9 mouse cellular contexts compared by ENCODE assay signal in genomic region chr9:62549809-62550208, GRCm38 (mm10). TPM values are rescaled to one million over a fixed set of nuclear protein-coding genes. Genes with fewer than 3 reads are reported as not detected.
A peak's percentile ranks its signal among the peaks of the same experiment; 100 is the strongest.
DNase-seq lines count a peak whose midpoint lies in the region; ATAC-seq lines count a peak whose summit lies in the region.
"Had no signal": no experiment of that assay in that cellular context is flagged by ENCODE, and none has a peak within 500 bp of the region (broad histone marks: within the 10 kb centered on the region; RNA-seq: fewer than 3 reads in every experiment).

No protein-coding gene starts in this region.

- H3K36me3 ChIP-seq in limb, embryonic 11.5 days (ENCODE audit: control insufficient read depth, insufficient read depth, low read length): no peaks in the 10 kb centered on the region
- no peaks in the 10 kb centered on the region for H3K36me3 ChIP-seq in splenic B cell, adult 2 months (ENCODE audit: control insufficient read depth, insufficient read depth, low read length, poor library complexity, severe bottlenecking)
- H3K36me3 ChIP-seq: stomach, embryonic 15.5 days had no signal

- no peak overlapping the region for H3K27ac ChIP-seq in limb, embryonic 11.5 days (replicated peaks; ENCODE audit: low read depth, low read length)
- H3K27ac ChIP-seq: stomach, embryonic 15.5 days had no signal

- no peaks in the 10 kb centered on the region for H3K27me3 ChIP-seq in limb, embryonic 11.5 days (ENCODE audit: control insufficient read depth, insufficient read depth, low read length)
- no peaks in the 10 kb centered on the region for H3K27me3 ChIP-seq in splenic B cell, adult 2 months (ENCODE audit: control insufficient read depth, insufficient read depth, low read length, poor library complexity, severe bottlenecking)
- H3K27me3 ChIP-seq: stomach, embryonic 15.5 days had no signal

- no peak for ATAC-seq in limb, embryonic 11.5 days (ENCODE audit: insufficient number of reproducible peaks, low FRiP score, low TSS enrichment, low read depth)

- H3K4me1 ChIP-seq in limb, embryonic 11.5 days (ENCODE audit: control insufficient read depth, insufficient read depth, low read length): no peaks in the 10 kb centered on the region

- H3K9me3 ChIP-seq in limb, embryonic 11.5 days (ENCODE audit: control insufficient read depth, low read length): no peaks in the 10 kb centered on the region
- H3K9me3 ChIP-seq: stomach, embryonic 15.5 days had no signal

- peak; percentile 92 for DNase-seq in 3T3-L1 (ENCODE audit: low read depth, low spot score)
- peak; percentile 79 for DNase-seq in adrenal gland, adult 8-10 months
- DNase-seq in embryo, embryonic 11 days: peak; percentile 86
- peak; percentile 85 to 87 for DNase-seq in gastrocnemius, postnatal 4 days (ENCODE audit: low spot score in 2 of 2)
- DNase-seq in kidney, adult 9 months: peak; percentile 91
- DNase-seq in limb, embryonic 11.5 days (ENCODE audit: low spot score): peak; percentile 97
- peak; percentile 58 to 76 for DNase-seq in natural killer cell, adult 2 months (ENCODE audit: low spot score in 2 of 2)
- peak; percentile 79 for DNase-seq in splenic B cell, adult 2 months (ENCODE audit: low read depth, low spot score)

- H3K9ac ChIP-seq in limb, embryonic 11.5 days (ENCODE audit: low read length): no peak overlapping the region
- H3K9ac ChIP-seq: stomach, embryonic 15.5 days had no signal

- no peak overlapping the region for H3K4me3 ChIP-seq in limb, embryonic 11.5 days (ENCODE audit: low read depth, low read length)
- H3K4me3 ChIP-seq: stomach, embryonic 15.5 days had no signal

- 6% methylated on average over 8 of the region's 8 CpGs for WGBS in limb, embryonic 11.5 days

- no peak overlapping the region for H3K4me2 ChIP-seq in limb, embryonic 11.5 days (ENCODE audit: low read depth, severe bottlenecking)
- H3K4me2 ChIP-seq: stomach, embryonic 15.5 days had no signal

RNA-seq across cellular contexts. Expression of gene Coro2b, which starts 13.0 kb away (rescaled TPM):
- 10 to 100 TPM; 12.4 to 20.2 (median 18.2) TPM for total RNA-seq in adrenal gland, adult 8-10 months (2022)
- total RNA-seq in gastrocnemius, postnatal 4 days (2021): 10 to 100 TPM; 19.2 to 19.7 TPM
- 5.6 and 7.1 TPM in 2 replicates for polyA plus RNA-seq in limb, embryonic 11.5 days (2014; fragmentation: Nextera tagmentation; extraction: Ambion mirVana)
